Mouse (Mus musculus) kidney, embryonic 14.5 days (tissue): ENCODE results near the gene Slc7a5. TPM values are rescaled to one million over a fixed set of nuclear protein-coding genes. Genes with fewer than 3 reads are reported as not detected.

ENCODE experiments used
- ATAC-seq: fragments of 200-750 bp; cut with Nextera tagmentation; 2 replicates; pipeline ENCODE4 v1.8.0; 2017; ENCODE audit warnings: moderate number of reproducible peaks, mild to moderate bottlenecking, moderate TSS enrichment, moderate library complexity; ENCODE audit not compliant: low FRiP score, low TSS enrichment
- H3K27ac ChIP-seq: fragments of 300-500 bp; sonication (generic); 2 replicates; pipeline ENCODE4 v1.5.1; 2014; ENCODE audit warnings: low read depth, mild to moderate bottlenecking, low read length, moderate library complexity, mixed read lengths
- H3K27me3 ChIP-seq: fragments of 300-500 bp; sonication (generic); 2 replicates; pipeline ENCODE4 v1.6.1; 2014; ENCODE audit warnings: mild to moderate bottlenecking, low read length; ENCODE audit not compliant: control insufficient read depth, insufficient read depth
- H3K36me3 ChIP-seq: fragments of 300-500 bp; sonication (generic); 2 replicates; pipeline ENCODE4 v1.6.1; 2014; ENCODE audit warnings: low read length, mixed read lengths; ENCODE audit not compliant: control insufficient read depth, insufficient read depth
- H3K4me1 ChIP-seq: fragments of 300-500 bp; sonication (generic); 2 replicates; pipeline ENCODE4 v1.6.1; 2014; ENCODE audit warnings: low read length, mixed read lengths; ENCODE audit not compliant: control insufficient read depth, insufficient read depth
- H3K4me2 ChIP-seq: fragments of 300-500 bp; sonication (generic); replicated peaks from 2 replicates; pipeline ENCODE4 v1.6.1; 2014; ENCODE audit warnings: low read depth, mild to moderate bottlenecking, low read length
- H3K4me3 ChIP-seq: fragments of 300-500 bp; sonication (generic); 2 replicates; pipeline ENCODE4 v1.5.1; 2014; ENCODE audit warnings: mild to moderate bottlenecking, low read length
- H3K9ac ChIP-seq: fragments of 300-500 bp; sonication (generic); 2 replicates; pipeline ENCODE4 v1.6.1; 2014; ENCODE audit warnings: low read depth, mild to moderate bottlenecking, low read length, moderate library complexity
- H3K9me3 ChIP-seq: fragments of 300-500 bp; sonication (generic); 2 replicates; pipeline ENCODE4 v1.6.1; 2016; ENCODE audit warnings: low read length; ENCODE audit not compliant: control insufficient read depth
- WGBS: fragments of 180-500 bp; shearing (Covaris S2); extraction: QIAGEN DNeasy Blood & Tissue Kit; methylation state at CpG from one replicate; pipeline ENCODE4 v1.1.7; 2014; 5-methylcytosine and 5-hydroxymethylcytosine counted together
- polyA plus RNA-seq: library from polyadenylated mRNA; unstranded; fragments of >200 nt; fragmentation: Nextera tagmentation; extraction: Ambion mirVana; gene quantifications from 2 replicates; pipeline ENCODE4 v1.2.1, GENCODE M21; 2014

Gene Slc7a5
- polyA plus RNA-seq, 1 experiment from 2014 or later, result 25.9 TPM

- H3K4me3 ChIP-seq, result no peak overlapping the region
- peaks cover 12% of the 10 kb centered on the region; the same call in 1 of the 2 replicates for H3K4me1 ChIP-seq
- no peak overlapping the region for H3K27ac ChIP-seq
- no peak overlapping the region for H3K4me2 ChIP-seq
- WGBS, result 19% methylated on average over 6 of the region's 6 CpGs
- no peak overlapping the region for H3K9ac ChIP-seq
- H3K27me3 ChIP-seq, result no peaks in the 10 kb centered on the region
- no peaks in the 10 kb centered on the region for H3K36me3 ChIP-seq
- ATAC-seq, result no peak
- no peaks in the 10 kb centered on the region for H3K9me3 ChIP-seq
Observed at GRCm38 (mm10) chr8:121832503-121832902, 75.0 kb downstream of the Slc7a5 start.

- no peaks in the 10 kb centered on the region for H3K36me3 ChIP-seq
- ATAC-seq, result no peak
- no peaks in the 10 kb centered on the region for H3K27me3 ChIP-seq
- WGBS, result 87% methylated on average over 2 of the region's 2 CpGs
- H3K9me3 ChIP-seq, result no peaks in the 10 kb centered on the region
- H3K9ac ChIP-seq, result no peak overlapping the region
- H3K4me2 ChIP-seq, result no peak overlapping the region
- H3K4me3 ChIP-seq, result no peak overlapping the region
- H3K4me1 ChIP-seq, result peaks cover 12% of the 10 kb centered on the region; the same call in 1 of the 2 replicates
- H3K27ac ChIP-seq, result no peak overlapping the region
Observed at GRCm38 (mm10) chr8:121832061-121832460, 75.4 kb downstream of the Slc7a5 start.

Other genes starting within 250 kb of the Slc7a5 start
- 0.30 and 0.46 TPM in 2 replicates for gene Jph3, start 178.1 kb downstream of the Slc7a5 start, polyA plus RNA-seq
- 35.7 and 44.4 TPM in 2 replicates for gene Klhdc4, start 78.1 kb downstream of the Slc7a5 start, polyA plus RNA-seq
- gene Car5a, start 37.2 kb upstream of the Slc7a5 start, polyA plus RNA-seq, result not detected in 2 replicates
- 39.2 and 39.5 TPM in 2 replicates for gene Banp, start 42.1 kb upstream of the Slc7a5 start, polyA plus RNA-seq